Mouse (Mus musculus): ENCODE results near the gene Fam110c. TPM values are rescaled to one million over a fixed set of nuclear protein-coding genes. Genes with fewer than 3 reads are reported as not detected.
A peak's percentile ranks its signal among the peaks of the same experiment; 100 is the strongest.

The Fam110c gene
- total and polyA plus RNA-seq, 2 experiments from 2014 or later = 0.57 to 0.84 TPM

DNA sequence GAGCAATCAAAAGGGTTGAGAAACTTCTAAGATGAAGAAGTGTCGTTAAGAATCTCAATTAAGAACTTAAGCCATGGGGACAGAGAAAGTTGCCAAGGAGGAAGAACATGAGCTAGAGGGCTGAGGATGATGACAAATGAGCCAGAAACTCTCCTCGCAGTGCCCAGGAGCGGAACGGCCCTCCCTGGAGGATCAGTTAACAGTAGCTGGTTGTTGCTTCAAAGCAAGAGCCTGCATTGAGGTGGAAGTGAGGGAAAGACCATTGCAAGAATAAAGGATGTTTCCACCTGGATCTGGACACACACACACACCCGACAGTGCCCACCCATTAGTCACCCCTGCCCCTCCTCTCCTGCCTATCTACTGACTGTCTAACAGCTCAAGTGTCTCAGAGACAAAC, 46.9 kb downstream of the Fam110c start:
- no peak overlapping the region for H3K27ac ChIP-seq (ENCODE audit: low read depth)
- DNase-seq (ENCODE audit: low spot score) (no peak), ATAC-seq (ENCODE audit: insufficient read depth, low read depth) (no peak)
- no peaks in the 10 kb centered on the region for H3K9me3 ChIP-seq (replicated peaks; ENCODE audit: control insufficient read depth, low read length)
- no peaks in the 10 kb centered on the region for H3K27me3 ChIP-seq (ENCODE audit: control insufficient read depth, insufficient read depth, low read length)
- no peak overlapping the region for H3K9ac ChIP-seq (replicated peaks; ENCODE audit: low read depth, low read length)
- no peak overlapping the region for H3K4me3 ChIP-seq (ENCODE audit: low read depth, low read length)
- no peaks in the 10 kb centered on the region for H3K36me3 ChIP-seq (replicated peaks; ENCODE audit: control insufficient read depth, insufficient read depth, low read length)
- H3K4me2 ChIP-seq (ENCODE audit: low read depth, low read length) = no peak overlapping the region
- H3K4me1 ChIP-seq (ENCODE audit: control insufficient read depth, insufficient read depth) = peaks cover 4% of the 10 kb centered on the region; the same call in 1 of the 2 replicates
- 78% methylated on average over 5 of the region's 5 CpGs for WGBS
- TF ChIP-seq EP300 (IDR thresholded peaks at IDR 0.05; ENCODE audit: low read depth) = no peak
- TF ChIP-seq CTCF (IDR thresholded peaks at IDR 0.05; ENCODE audit: low read depth) = no peak

DNA sequence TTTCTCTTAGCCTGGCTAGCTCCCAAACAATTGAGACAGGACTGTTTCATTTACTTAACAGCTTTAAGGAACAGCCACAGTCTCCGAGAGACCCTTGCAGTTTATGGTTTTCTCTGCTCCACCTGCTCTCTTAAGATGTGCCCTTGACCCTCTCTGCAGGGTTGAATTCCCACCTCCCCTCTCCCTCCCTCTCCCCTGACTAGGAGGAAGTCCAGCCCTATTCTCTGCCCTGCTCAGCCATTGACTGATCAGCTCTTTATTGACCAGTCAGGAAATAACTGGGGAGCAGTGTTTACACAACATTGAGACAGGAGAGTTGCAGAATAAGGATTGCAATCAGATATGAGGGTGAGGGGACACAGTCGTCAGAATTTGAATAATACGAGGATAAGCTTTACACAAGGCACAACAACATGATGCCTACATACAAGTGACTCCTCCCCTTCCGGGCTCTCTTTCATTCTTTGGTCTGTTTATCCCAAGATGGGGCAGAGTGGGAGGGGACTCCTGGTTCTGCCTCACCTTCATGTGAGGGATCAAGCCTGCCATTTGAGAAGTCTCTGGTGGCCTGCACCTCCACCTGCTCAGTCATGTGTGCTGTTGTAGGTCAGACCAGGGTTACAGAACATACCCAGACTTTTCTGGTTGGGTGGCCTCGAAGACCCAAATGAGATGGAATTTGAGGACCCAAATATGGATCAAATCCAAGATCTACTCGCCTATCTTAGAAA, 49.4 kb downstream of the Fam110c start:
- no peak overlapping the region for H3K4me2 ChIP-seq (ENCODE audit: low read depth, low read length)
- no peak for DNase-seq (ENCODE audit: low spot score)
- H3K27ac ChIP-seq (ENCODE audit: low read depth) = no peak overlapping the region
- 68% methylated on average over 6 of the region's 6 CpGs for WGBS
- H3K9me3 ChIP-seq (replicated peaks; ENCODE audit: control insufficient read depth, low read length) = no peaks in the 10 kb centered on the region
- no peak for TF ChIP-seq EP300 (IDR thresholded peaks at IDR 0.05; ENCODE audit: low read depth)
- no peak for TF ChIP-seq CTCF (IDR thresholded peaks at IDR 0.05; ENCODE audit: low read depth)
- H3K4me3 ChIP-seq (ENCODE audit: low read depth, low read length) = no peak overlapping the region
- no peaks in the 10 kb centered on the region for H3K27me3 ChIP-seq (ENCODE audit: control insufficient read depth, insufficient read depth, low read length)
- H3K9ac ChIP-seq (replicated peaks; ENCODE audit: low read depth, low read length) = no peak overlapping the region
- peaks cover 4% of the 10 kb centered on the region; the same call in 1 of the 2 replicates for H3K4me1 ChIP-seq (ENCODE audit: control insufficient read depth, insufficient read depth)
- no peaks in the 10 kb centered on the region for H3K36me3 ChIP-seq (replicated peaks; ENCODE audit: control insufficient read depth, insufficient read depth, low read length)
- no peak for ATAC-seq (ENCODE audit: insufficient read depth, low read depth)

DNA sequence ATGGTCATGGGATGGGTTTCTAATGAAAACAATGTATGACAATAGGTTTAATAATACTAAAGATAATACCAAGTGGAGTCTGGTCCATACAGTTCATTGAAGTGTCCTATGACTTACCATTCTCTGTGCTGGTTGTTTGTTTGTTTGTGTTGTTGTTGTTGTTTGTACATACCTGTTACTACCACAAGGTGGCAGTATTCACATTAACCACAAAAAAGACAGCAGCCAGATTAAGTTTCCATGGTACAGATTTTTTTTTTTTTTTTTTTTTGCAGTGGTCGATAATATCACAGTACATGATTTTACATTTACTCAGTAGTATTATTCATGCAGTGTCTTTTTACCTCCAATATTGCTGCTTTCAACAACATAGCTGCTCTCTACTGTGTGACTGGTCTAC, 52.4 kb downstream of the Fam110c start:
- Histone ChIP-seq H3K27me3 (ENCODE audit: control insufficient read depth, insufficient read depth, low read length) (no peaks in the 10 kb centered on the region), H3K4me2 (ENCODE audit: low read depth, low read length) (no peak overlapping the region), H3K9ac (replicated peaks; ENCODE audit: low read depth, low read length) (no peak overlapping the region), H3K27ac (ENCODE audit: low read depth) (no peak overlapping the region), H3K36me3 (replicated peaks; ENCODE audit: control insufficient read depth, insufficient read depth, low read length) (no peaks in the 10 kb centered on the region), H3K4me3 (ENCODE audit: low read depth, low read length) (no peak overlapping the region), H3K9me3 (replicated peaks; ENCODE audit: control insufficient read depth, low read length) (no peaks in the 10 kb centered on the region), H3K4me1 (ENCODE audit: control insufficient read depth, insufficient read depth) (peaks cover 2% of the 10 kb centered on the region; the same call in 1 of the 2 replicates)
- DNase-seq (ENCODE audit: low spot score) (no peak), ATAC-seq (ENCODE audit: insufficient read depth, low read depth) (no peak)
- peak; percentile 61 for TF ChIP-seq CTCF (IDR thresholded peaks at IDR 0.05; ENCODE audit: low read depth)
- no peak for TF ChIP-seq EP300 (IDR thresholded peaks at IDR 0.05; ENCODE audit: low read depth)
- WGBS = 13% methylated on average over 1 of the region's 1 CpGs

DNA sequence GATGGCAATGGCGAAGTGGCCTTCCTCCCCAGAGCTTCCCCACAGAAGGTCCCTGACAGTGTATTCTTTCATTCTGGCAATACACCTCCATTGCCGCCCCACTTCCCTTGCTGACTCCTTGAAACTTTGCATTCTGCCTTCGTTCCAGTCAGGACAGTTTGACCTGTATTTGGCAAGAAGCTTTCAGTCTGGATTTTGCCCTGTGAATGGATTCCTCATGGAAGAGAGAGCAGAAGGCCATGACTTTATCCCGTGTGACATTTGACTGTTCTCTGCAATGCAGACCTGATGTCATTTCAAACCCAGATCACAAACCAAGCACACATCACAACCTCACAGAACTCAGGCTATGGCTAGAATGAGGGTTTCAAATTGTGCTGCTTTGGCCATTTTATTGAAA, 55.9 kb downstream of the Fam110c start:
- WGBS = 80% methylated on average over 4 of the region's 4 CpGs
- no peak for ATAC-seq (ENCODE audit: insufficient read depth, low read depth)
- TF ChIP-seq CTCF (IDR thresholded peaks at IDR 0.05; ENCODE audit: low read depth) (no peak), EP300 (IDR thresholded peaks at IDR 0.05; ENCODE audit: low read depth) (no peak)

More for the DNA sequence above, 55.9 kb downstream of the Fam110c start:
- Histone ChIP-seq H3K4me1 (ENCODE audit: control insufficient read depth, insufficient read depth) (no peaks in the 10 kb centered on the region), H3K9ac (replicated peaks; ENCODE audit: low read depth, low read length) (no peak overlapping the region), H3K4me3 (ENCODE audit: low read depth, low read length) (no peak overlapping the region), H3K9me3 (replicated peaks; ENCODE audit: control insufficient read depth, low read length) (no peaks in the 10 kb centered on the region), H3K27me3 (ENCODE audit: control insufficient read depth, insufficient read depth, low read length) (no peaks in the 10 kb centered on the region), H3K27ac (ENCODE audit: low read depth) (no peak overlapping the region), H3K4me2 (ENCODE audit: low read depth, low read length) (no peak overlapping the region), H3K36me3 (replicated peaks; ENCODE audit: control insufficient read depth, insufficient read depth, low read length) (no peaks in the 10 kb centered on the region)
- no peak for DNase-seq (ENCODE audit: low spot score)

Other genes with a start within 250 kb of the Fam110c start
- not detected in 2 replicates for gene Alkal2, start 189.5 kb upstream of the Fam110c start, total RNA-seq (2014; rRNA removed; ENCODE audit: low replicate concordance)
- 0.16 TPM in 1 of 2 replicates, not detected in the other for gene Alkal2, start 189.5 kb upstream of the Fam110c start, polyA plus RNA-seq (2015; fragmentation: Nextera tagmentation; extraction: Ambion mirVana)
- gene Acp1, start 162.3 kb upstream of the Fam110c start, total RNA-seq (2014; rRNA removed; ENCODE audit: low replicate concordance) = 24.8 and 25.5 TPM in 2 replicates
- gene Acp1, start 162.3 kb upstream of the Fam110c start, polyA plus RNA-seq (2015; fragmentation: Nextera tagmentation; extraction: Ambion mirVana) = 95.4 and 101 TPM in 2 replicates
- gene Sh3yl1, start 162.2 kb upstream of the Fam110c start, total RNA-seq (2014; rRNA removed; ENCODE audit: low replicate concordance) = 3.4 TPM in 1 of 2 replicates, not detected in the other
- 3.9 and 4.3 TPM in 2 replicates for gene Sh3yl1, start 162.2 kb upstream of the Fam110c start, polyA plus RNA-seq (2015; fragmentation: Nextera tagmentation; extraction: Ambion mirVana)
- not detected in 2 replicates for gene Gm6993, start 166.9 kb downstream of the Fam110c start, total RNA-seq (2014; rRNA removed; ENCODE audit: low replicate concordance)
- not detected in 2 replicates for gene Gm6993, start 166.9 kb downstream of the Fam110c start, polyA plus RNA-seq (2015; fragmentation: Nextera tagmentation; extraction: Ambion mirVana)
- 189 TPM in 2 replicates for gene Lamb1, start 191.4 kb downstream of the Fam110c start, total RNA-seq (2014; rRNA removed; ENCODE audit: low replicate concordance)
- 53.2 and 60.8 TPM in 2 replicates for gene Lamb1, start 191.4 kb downstream of the Fam110c start, polyA plus RNA-seq (2015; fragmentation: Nextera tagmentation; extraction: Ambion mirVana)